Mouse (Mus musculus): ENCODE data around the gene Map3k6.

GRCm38 (mm10) chr4:133210023-133210787 is 30.4 kb upstream of the Map3k6 start:
- TF ChIP-seq GATA1 (IDR thresholded peaks at IDR 0.05; ENCODE audit: low read length) = no peak
- TF ChIP-seq TAL1 (IDR thresholded peaks at IDR 0.05; ENCODE audit: low read length) = no peak

Measured in erythroblast, embryonic 14.5 days (primary cell).